Mouse (Mus musculus) stomach, embryonic 15.5 days (tissue): ENCODE measurements at regions not wholly inside any gene's neighbourhood (a gene's known extent, or its start where the extent isn't known, plus 50 kb on each side); places are given as distances from the start of the nearest gene placed in this dataset.

Experiments used
- ATAC-seq: fragments of 200-750 bp; cut with Nextera tagmentation; 2 replicates; pipeline ENCODE4 v1.8.0; 2017; ENCODE audit warnings: low read depth, moderate number of reproducible peaks, moderate TSS enrichment; ENCODE audit not compliant: insufficient read depth, low FRiP score
- H3K27ac ChIP-seq: fragments of 300-500 bp; sonication (generic); 2 replicates; pipeline ENCODE4 v1.5.1; 2015; ENCODE audit warnings: mild to moderate bottlenecking, inconsistent platforms
- H3K27me3 ChIP-seq: fragments of 300-500 bp; sonication (generic); replicated peaks from 2 replicates; pipeline ENCODE4 v1.6.1; 2015; ENCODE audit warnings: inconsistent platforms
- H3K36me3 ChIP-seq: fragments of 300-500 bp; sonication (generic); 2 replicates; pipeline ENCODE4 v1.6.1; 2015; ENCODE audit warnings: inconsistent platforms
- H3K4me1 ChIP-seq: fragments of 300-500 bp; sonication (generic); 2 replicates; pipeline ENCODE4 v1.6.1; 2015; ENCODE audit warnings: inconsistent platforms
- H3K4me2 ChIP-seq: fragments of 300-500 bp; sonication (generic); 2 replicates; pipeline ENCODE4 v1.6.1; 2015; ENCODE audit warnings: mild to moderate bottlenecking, inconsistent platforms
- H3K4me3 ChIP-seq: fragments of 300-500 bp; sonication (generic); replicated peaks from 2 replicates; pipeline ENCODE4 v1.5.1; 2015; ENCODE audit warnings: inconsistent platforms
- H3K9ac ChIP-seq: fragments of 300-500 bp; sonication (generic); 2 replicates; pipeline ENCODE4 v1.6.1; 2015; ENCODE audit warnings: inconsistent platforms
- H3K9me3 ChIP-seq: fragments of 300-500 bp; sonication (generic); 2 replicates; pipeline ENCODE4 v1.6.1; 2016; ENCODE audit warnings: inconsistent platforms
- WGBS: fragments of 180-500 bp; shearing (Covaris S2); methylation state at CpG from one replicate; pipeline ENCODE4 v1.1.7; 2015; 5-methylcytosine and 5-hydroxymethylcytosine counted together

DNA sequence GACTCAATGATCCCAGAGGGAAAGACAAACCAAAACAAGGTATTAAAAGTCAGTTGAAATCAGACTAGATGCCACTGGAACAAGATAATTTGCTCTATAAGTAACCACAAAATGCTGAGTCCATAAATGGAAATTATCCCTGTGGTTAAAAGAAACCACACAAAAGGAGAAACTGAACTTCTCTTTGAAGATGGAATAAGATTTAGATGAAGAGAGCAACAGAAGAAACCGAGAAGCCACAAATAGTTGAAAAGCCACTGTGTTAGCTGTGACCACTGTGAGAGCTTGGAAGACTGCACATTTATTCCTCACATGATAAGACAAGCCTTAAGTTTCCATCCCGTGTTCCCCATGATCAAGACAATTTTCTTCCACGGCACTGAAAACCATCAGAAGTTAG lies 271.8 kb upstream of the Mad2l1 start:
- Histone ChIP-seq H3K9me3 (no peaks in the 10 kb centered on the region), H3K27me3 (no peaks in the 10 kb centered on the region), H3K4me2 (no peak overlapping the region), H3K36me3 (no peaks in the 10 kb centered on the region), H3K4me3 (no peak overlapping the region), H3K4me1 (no peaks in the 10 kb centered on the region), H3K9ac (no peak overlapping the region), H3K27ac (no peak overlapping the region)
- no peak for ATAC-seq
- WGBS, result 77% methylated on average over 3 of the region's 3 CpGs

GRCm38 (mm10) chr6:66263918-66264317 lies 271.3 kb upstream of the Mad2l1 start:
- no peaks in the 10 kb centered on the region for H3K36me3 ChIP-seq
- ATAC-seq, result no peak
- H3K9me3 ChIP-seq, result no peaks in the 10 kb centered on the region
- H3K27me3 ChIP-seq, result no peaks in the 10 kb centered on the region
- H3K4me2 ChIP-seq, result no peak overlapping the region
- H3K4me1 ChIP-seq, result no peaks in the 10 kb centered on the region
- H3K9ac ChIP-seq, result no peak overlapping the region
- no peak overlapping the region for H3K27ac ChIP-seq
- no peak overlapping the region for H3K4me3 ChIP-seq
- 82% methylated on average over 1 of the region's 1 CpGs for WGBS

GRCm38 (mm10) chr6:66268427-66268826 lies 266.8 kb upstream of the Mad2l1 start:
- Histone ChIP-seq H3K9me3 (no peaks in the 10 kb centered on the region), H3K9ac (no peak overlapping the region), H3K4me1 (no peaks in the 10 kb centered on the region), H3K27ac (no peak overlapping the region), H3K36me3 (no peaks in the 10 kb centered on the region), H3K4me2 (no peak overlapping the region), H3K27me3 (no peaks in the 10 kb centered on the region), H3K4me3 (no peak overlapping the region)
- ATAC-seq, result no peak
- WGBS, result 34% methylated on average over 3 of the region's 3 CpGs

DNA sequence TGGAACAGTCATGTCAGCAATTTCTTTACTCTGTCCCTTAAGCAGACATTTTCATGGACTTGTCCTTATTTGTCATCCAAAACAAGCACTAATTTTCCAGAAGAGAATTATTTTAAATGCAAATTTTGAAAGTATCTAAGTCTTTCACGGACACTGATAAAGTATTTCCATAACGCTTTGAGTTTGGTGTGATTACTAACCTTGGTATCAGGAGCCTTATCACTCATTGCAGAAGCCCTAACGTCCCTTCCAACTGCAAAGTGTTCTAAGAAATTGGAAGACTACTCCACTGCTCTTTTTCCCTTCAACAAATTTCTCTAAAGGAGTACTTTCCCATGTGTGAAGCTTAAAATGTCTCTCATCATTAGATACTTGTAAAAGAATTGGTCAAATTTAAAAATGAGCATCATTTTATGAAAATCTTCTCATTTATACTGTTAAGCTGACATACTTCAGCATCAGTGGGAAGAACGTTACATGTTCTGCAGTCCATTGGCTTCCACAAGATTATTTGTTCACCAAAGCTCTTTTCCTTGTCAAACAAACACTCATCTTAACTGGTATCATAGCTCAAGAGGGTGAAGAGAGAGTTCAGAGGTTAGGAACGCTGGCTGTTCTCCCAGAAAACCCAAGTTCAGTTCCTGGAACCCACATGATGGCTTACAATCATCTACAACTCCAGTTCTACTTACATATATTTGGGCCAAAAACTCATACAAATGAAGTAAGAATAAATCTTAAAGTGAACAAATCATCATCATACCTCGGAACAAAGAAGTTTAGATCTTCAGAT lies 263.6 kb upstream of the Mad2l1 start:
- Histone ChIP-seq H3K27ac (no peak overlapping the region), H3K9me3 (no peaks in the 10 kb centered on the region), H3K4me2 (no peak overlapping the region), H3K36me3 (no peaks in the 10 kb centered on the region), H3K4me3 (no peak overlapping the region), H3K27me3 (no peaks in the 10 kb centered on the region), H3K4me1 (no peaks in the 10 kb centered on the region), H3K9ac (no peak overlapping the region)
- no peak for ATAC-seq
- 50% methylated on average over 6 of the region's 6 CpGs for WGBS

DNA sequence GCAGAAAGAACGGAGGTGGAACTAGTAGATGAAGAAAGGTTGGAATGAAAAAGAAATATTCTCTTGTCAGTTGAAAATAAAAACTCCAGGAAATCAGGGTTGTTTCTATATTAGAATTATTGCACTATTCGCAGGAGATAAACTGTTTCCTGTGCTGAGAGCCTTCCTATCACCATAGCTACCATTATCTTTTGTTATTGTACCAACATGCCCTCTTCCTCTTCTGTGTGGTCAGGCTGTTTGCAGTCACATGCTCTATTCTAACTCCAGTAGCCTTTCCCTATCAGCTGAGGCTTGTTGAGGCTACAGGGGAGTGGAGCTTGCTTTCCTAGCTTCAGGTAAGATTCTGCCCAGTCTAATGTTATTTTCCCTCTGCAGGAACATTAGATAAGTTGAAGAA lies 263.0 kb upstream of the Mad2l1 start:
- Histone ChIP-seq H3K4me3 (no peak overlapping the region), H3K36me3 (no peaks in the 10 kb centered on the region), H3K9ac (no peak overlapping the region), H3K4me1 (no peaks in the 10 kb centered on the region), H3K27me3 (no peaks in the 10 kb centered on the region), H3K9me3 (no peaks in the 10 kb centered on the region), H3K27ac (no peak overlapping the region), H3K4me2 (no peak overlapping the region)
- WGBS, result 55% methylated on average over 2 of the region's 2 CpGs
- ATAC-seq, result no peak

DNA sequence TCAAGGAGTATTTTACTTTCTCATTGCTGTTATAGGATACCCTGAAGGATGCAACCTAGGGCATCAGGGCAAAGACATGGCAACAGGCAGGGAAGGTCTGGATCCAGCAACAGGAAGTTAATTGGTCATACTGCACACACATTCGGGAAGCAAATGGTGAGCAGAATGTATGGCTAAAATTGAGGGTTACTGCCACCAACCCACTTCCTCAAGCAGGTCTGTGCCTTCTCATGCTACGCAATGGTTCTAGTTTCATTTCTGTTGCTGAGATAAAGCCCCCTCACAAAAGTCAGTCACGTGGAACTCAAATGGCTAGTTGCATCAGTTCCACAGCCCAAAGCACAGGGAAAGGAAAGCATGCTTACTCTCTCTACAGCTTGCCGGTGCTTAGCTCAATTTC lies 260.5 kb upstream of the Mad2l1 start:
- no peak for ATAC-seq
- no peak overlapping the region for H3K4me2 ChIP-seq
- WGBS, result 81% methylated on average over 4 of the region's 4 CpGs

GRCm38 (mm10) chr6:66280701-66281100 lies 254.5 kb upstream of the Mad2l1 start:
- Histone ChIP-seq H3K27ac (no peak overlapping the region), H3K9ac (no peak overlapping the region), H3K4me2 (no peak overlapping the region), H3K9me3 (no peaks in the 10 kb centered on the region), H3K4me1 (no peaks in the 10 kb centered on the region), H3K27me3 (no peaks in the 10 kb centered on the region), H3K36me3 (no peaks in the 10 kb centered on the region), H3K4me3 (no peak overlapping the region)
- WGBS, result 85% methylated on average over 8 of the region's 8 CpGs
- ATAC-seq, result no peak

More for the DNA sequence above, 260.5 kb upstream of the Mad2l1 start:
- Histone ChIP-seq H3K27ac (no peak overlapping the region), H3K4me1 (no peaks in the 10 kb centered on the region), H3K9me3 (no peaks in the 10 kb centered on the region), H3K36me3 (no peaks in the 10 kb centered on the region), H3K9ac (no peak overlapping the region), H3K4me3 (no peak overlapping the region), H3K27me3 (no peaks in the 10 kb centered on the region)

DNA sequence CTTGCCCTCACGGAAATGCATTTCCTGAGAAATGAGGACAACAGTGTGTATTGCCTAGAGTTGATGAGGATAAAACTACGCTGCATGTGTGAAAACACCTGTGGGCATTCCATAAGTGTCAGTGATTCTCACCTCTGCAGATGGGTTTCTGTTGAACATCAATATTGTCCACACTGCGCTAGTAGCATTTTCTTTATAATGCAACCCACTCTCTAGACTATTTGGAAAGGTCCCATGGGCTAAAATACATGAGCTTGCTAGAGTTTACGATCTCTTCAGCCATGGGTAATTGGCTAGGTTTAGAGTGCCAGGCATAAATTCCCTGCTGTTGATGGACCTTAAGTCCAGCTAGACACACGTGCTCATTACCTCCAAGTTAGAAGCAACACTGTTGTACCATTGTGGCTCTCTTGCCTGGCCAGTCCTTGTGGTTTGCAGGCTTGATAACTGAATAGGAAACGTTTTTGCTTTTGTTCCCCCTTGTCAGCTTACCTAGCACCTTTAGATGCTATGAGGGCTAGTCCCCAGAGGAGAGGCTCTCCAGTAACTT lies 252.5 kb upstream of the Mad2l1 start:
- no peaks in the 10 kb centered on the region for H3K27me3 ChIP-seq
- H3K9me3 ChIP-seq, result no peaks in the 10 kb centered on the region
- no peaks in the 10 kb centered on the region for H3K36me3 ChIP-seq
- whole genome bisulfite sequencing, result 85% methylated on average over 6 of the region's 6 CpGs
- no peak overlapping the region for H3K27ac ChIP-seq
- H3K9ac ChIP-seq, result no peak overlapping the region
- H3K4me3 ChIP-seq, result no peak overlapping the region
- no peak overlapping the region for H3K4me2 ChIP-seq
- H3K4me1 ChIP-seq, result no peaks in the 10 kb centered on the region
- no peak for ATAC-seq

DNA sequence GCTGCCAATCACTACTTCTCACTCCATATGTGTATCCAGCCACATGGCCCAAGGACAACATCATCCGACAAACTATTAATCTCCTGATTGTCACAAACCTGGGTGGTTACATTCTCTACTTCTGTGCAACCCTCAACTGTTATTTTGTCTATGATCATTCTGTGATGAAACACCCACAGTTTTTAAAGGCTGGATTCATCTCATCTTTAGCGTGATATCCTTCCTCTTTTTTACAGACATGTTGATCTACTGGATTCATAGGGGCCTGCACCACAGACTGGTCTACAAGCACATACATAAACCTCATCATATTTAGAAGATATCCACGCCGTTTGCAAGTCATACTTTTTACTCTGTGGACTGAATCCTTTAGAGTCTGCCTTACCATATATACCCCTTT lies 251.7 kb upstream of the Mad2l1 start:
- Histone ChIP-seq H3K9ac (no peak overlapping the region), H3K9me3 (no peaks in the 10 kb centered on the region), H3K4me2 (no peak overlapping the region), H3K27me3 (no peaks in the 10 kb centered on the region), H3K4me3 (no peak overlapping the region), H3K4me1 (no peaks in the 10 kb centered on the region), H3K36me3 (no peaks in the 10 kb centered on the region), H3K27ac (no peak overlapping the region)
- WGBS, result 80% methylated on average over 4 of the region's 4 CpGs
- ATAC-seq, result no peak

DNA sequence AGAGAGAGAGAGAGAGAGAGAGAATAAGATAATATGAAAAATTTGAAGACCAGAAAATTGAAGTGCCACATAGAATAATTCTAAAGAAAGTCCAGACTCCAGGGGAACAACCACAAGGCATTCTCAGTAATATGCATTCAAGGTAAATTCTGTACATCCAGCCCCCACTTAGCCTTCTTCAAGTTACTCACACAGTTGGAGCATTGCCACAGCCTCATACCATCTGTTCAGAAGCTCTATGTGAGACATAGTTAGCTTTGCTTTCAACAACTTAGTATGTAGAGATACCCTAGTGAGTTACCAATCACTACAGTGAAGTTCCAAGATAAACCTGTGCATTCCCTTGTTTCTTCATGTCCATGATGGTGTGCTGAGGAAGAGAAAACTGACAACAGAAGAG lies 247.6 kb upstream of the Mad2l1 start:
- no peak overlapping the region for H3K27ac ChIP-seq
- H3K4me2 ChIP-seq, result no peak overlapping the region
- ATAC-seq, result no peak
- no peaks in the 10 kb centered on the region for H3K9me3 ChIP-seq
- H3K27me3 ChIP-seq, result no peaks in the 10 kb centered on the region
- H3K4me1 ChIP-seq, result no peaks in the 10 kb centered on the region
- H3K9ac ChIP-seq, result no peak overlapping the region
- no peaks in the 10 kb centered on the region for H3K36me3 ChIP-seq
- H3K4me3 ChIP-seq, result no peak overlapping the region

GRCm38 (mm10) chr6:66289196-66289595 lies 246.0 kb upstream of the Mad2l1 start:
- no peak for ATAC-seq
- no peaks in the 10 kb centered on the region for H3K4me1 ChIP-seq
- H3K36me3 ChIP-seq, result no peaks in the 10 kb centered on the region
- H3K9ac ChIP-seq, result no peak overlapping the region
- H3K4me3 ChIP-seq, result no peak overlapping the region
- no peaks in the 10 kb centered on the region for H3K27me3 ChIP-seq
- 40% methylated on average over 3 of the region's 3 CpGs for WGBS
- H3K9me3 ChIP-seq, result no peaks in the 10 kb centered on the region
- no peak overlapping the region for H3K4me2 ChIP-seq
- no peak overlapping the region for H3K27ac ChIP-seq

DNA sequence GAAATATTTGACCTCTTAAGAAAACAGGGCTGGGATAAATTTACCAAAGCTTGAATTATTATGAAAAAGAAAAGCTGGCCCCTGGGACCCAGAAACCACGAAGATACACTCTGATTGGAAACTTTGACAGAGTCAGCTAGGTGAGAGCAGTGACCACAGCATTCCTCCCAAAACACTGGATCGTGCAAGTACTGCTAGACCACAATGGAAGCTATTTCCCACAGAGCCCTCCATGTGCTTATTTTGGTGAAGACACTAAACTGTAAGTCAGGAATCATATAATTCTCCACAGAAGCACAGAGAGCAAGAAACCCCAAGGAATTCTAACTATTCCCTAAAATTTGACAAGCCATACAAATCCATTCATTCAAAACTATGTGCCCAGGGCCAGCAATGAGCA lies 243.6 kb upstream of the Mad2l1 start:
- Histone ChIP-seq H3K4me3 (no peak overlapping the region), H3K9ac (no peak overlapping the region), H3K4me2 (no peak overlapping the region), H3K9me3 (no peaks in the 10 kb centered on the region), H3K27ac (no peak overlapping the region), H3K4me1 (no peaks in the 10 kb centered on the region), H3K36me3 (no peaks in the 10 kb centered on the region), H3K27me3 (no peaks in the 10 kb centered on the region)
- WGBS, result 79% methylated on average over 2 of the region's 2 CpGs
- ATAC-seq, result no peak

GRCm38 (mm10) chr6:66298056-66298455 lies 237.1 kb upstream of the Mad2l1 start:
- Histone ChIP-seq H3K9me3 (no peaks in the 10 kb centered on the region), H3K36me3 (no peaks in the 10 kb centered on the region), H3K27me3 (no peaks in the 10 kb centered on the region), H3K4me3 (no peak overlapping the region), H3K27ac (no peak overlapping the region), H3K9ac (no peak overlapping the region), H3K4me2 (no peak overlapping the region), H3K4me1 (no peaks in the 10 kb centered on the region)
- no peak for ATAC-seq
- 55% methylated on average over 4 of the region's 4 CpGs for WGBS
